Mouse (Mus musculus): ENCODE results near the gene Lbh. TPM values are rescaled to one million over a fixed set of nuclear protein-coding genes. Genes with fewer than 3 reads are reported as not detected.
A peak's percentile ranks its signal among the peaks of the same experiment; 100 is the strongest.

Gene Lbh
- polyA plus RNA-seq (2014; fragmentation: Nextera tagmentation; extraction: Ambion mirVana) = 6.4 and 6.8 TPM in 2 replicates

DNA sequence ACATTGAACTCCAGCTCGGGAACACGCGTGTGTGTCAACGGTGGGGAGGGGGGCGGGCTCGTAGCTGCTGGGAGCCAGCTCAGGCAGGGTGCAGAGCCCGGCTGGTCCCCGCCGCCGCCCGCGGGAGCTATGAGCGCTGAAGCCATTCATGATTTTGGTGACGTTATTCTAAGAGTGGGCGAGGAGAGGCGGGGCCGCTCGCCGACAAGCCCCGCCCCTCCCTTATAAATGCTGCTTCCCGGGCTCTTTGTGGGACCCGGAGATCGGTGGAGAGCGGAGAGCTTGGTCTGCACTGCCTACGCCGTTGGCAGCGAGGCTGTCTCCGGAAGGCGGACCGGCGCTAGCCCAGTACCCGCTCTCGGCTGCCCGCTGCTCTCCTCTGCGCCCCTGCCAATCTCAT lies at the start of gene Lbh:
TSS of gene Lbh (plus strand) at position 253 of the 400 bp plus-strand sequence.
- no peaks in the 10 kb centered on the region for H3K27me3 ChIP-seq (ENCODE audit: insufficient read depth, low read length)
- peaks cover 22% of the 10 kb centered on the region for H3K36me3 ChIP-seq (ENCODE audit: insufficient read depth)
- H3K4me1 ChIP-seq (ENCODE audit: insufficient read depth) = peaks cover 14% of the 10 kb centered on the region; the same call in 1 of the 2 replicates
- under 1% methylated on average over 35 of the region's 35 CpGs for WGBS
- TF ChIP-seq CTCF (IDR thresholded peaks at IDR 0.05; ENCODE audit: low read depth) = no peak
- ATAC-seq (ENCODE audit: insufficient read depth) (peak; percentile 91), DNase-seq (peak; percentile 96)
- peak within 1 kb of the TSS; percentile 86 for H3K27ac ChIP-seq (ENCODE audit: low read depth)
- peak within 1 kb of the TSS; percentile 55 for H3K4me3 ChIP-seq (ENCODE audit: low read depth, low read length)
- H3K9me3 ChIP-seq (ENCODE audit: low read depth, low read length) = no peaks in the 10 kb centered on the region
- peak within 1 kb of the TSS; percentile 75 for H3K9ac ChIP-seq
- H3K4me2 ChIP-seq = peak within 1 kb of the TSS; percentile 98

DNA sequence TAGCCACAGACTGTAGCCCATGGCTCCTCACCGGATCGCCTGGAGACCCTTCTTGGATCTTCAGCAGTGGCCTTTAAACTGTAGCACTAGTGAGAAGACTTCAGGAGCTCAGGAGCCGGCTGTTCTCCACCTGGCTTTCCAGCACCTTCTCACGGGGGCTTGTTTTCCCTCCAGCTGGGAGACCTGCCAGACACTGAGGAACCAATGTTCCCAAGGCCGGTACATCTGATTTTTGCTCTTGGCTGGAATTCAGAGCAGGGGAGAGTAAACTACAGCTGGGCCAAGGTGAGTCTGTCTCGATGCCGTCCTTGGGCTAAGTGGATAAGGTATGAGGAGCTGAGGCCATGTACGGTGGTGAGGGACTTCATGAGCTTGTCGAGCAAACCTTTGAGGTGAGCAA lies 39.1 kb upstream of the Lbh start:
- WGBS = 83% methylated on average over 9 of the region's 9 CpGs
- no peak for DNase-seq
- H3K4me1 ChIP-seq (ENCODE audit: insufficient read depth) = no peaks in the 10 kb centered on the region

DNA sequence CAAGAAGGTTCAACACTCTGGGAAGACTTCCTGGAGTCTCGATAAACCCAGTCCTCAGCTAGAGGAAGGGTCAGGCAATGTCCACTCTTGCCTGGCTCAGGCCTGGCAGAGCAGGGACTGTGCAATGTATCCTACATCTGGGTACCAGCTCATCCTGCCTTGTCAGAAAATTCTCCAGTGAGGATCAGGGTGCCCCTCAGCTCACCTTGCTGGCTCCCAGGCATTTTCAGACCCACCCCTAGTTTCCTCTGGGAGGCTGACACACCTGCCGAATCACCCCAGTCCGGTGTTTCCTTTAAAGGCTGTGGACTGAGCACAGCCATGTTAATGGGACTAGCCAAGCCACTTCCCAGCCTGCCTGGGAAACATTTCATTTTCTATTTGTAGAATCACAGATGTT lies 37.9 kb upstream of the Lbh start:
- no peak for TF ChIP-seq CTCF (IDR thresholded peaks at IDR 0.05; ENCODE audit: low read depth)
- Histone ChIP-seq H3K36me3 (ENCODE audit: insufficient read depth) (no peaks in the 10 kb centered on the region), H3K4me1 (ENCODE audit: insufficient read depth) (no peaks in the 10 kb centered on the region), H3K9ac (no peak overlapping the region), H3K27me3 (ENCODE audit: insufficient read depth, low read length) (no peaks in the 10 kb centered on the region), H3K4me3 (ENCODE audit: low read depth, low read length) (no peak overlapping the region), H3K4me2 (no peak overlapping the region), H3K9me3 (ENCODE audit: low read depth, low read length) (no peaks in the 10 kb centered on the region), H3K27ac (ENCODE audit: low read depth) (no peak overlapping the region)
- ATAC-seq (ENCODE audit: insufficient read depth) (no peak), DNase-seq (no peak)
- 65% methylated on average over 3 of the region's 3 CpGs for WGBS

More for the DNA sequence above, 39.1 kb upstream of the Lbh start:
- Histone ChIP-seq H3K27ac (ENCODE audit: low read depth) (no peak overlapping the region), H3K9me3 (ENCODE audit: low read depth, low read length) (no peaks in the 10 kb centered on the region), H3K4me3 (ENCODE audit: low read depth, low read length) (no peak overlapping the region), H3K27me3 (ENCODE audit: insufficient read depth, low read length) (no peaks in the 10 kb centered on the region), H3K9ac (no peak overlapping the region), H3K4me2 (no peak overlapping the region), H3K36me3 (ENCODE audit: insufficient read depth) (no peaks in the 10 kb centered on the region)
- no peak for ATAC-seq (ENCODE audit: insufficient read depth)
- TF ChIP-seq CTCF (IDR thresholded peaks at IDR 0.05; ENCODE audit: low read depth) = no peak

DNA sequence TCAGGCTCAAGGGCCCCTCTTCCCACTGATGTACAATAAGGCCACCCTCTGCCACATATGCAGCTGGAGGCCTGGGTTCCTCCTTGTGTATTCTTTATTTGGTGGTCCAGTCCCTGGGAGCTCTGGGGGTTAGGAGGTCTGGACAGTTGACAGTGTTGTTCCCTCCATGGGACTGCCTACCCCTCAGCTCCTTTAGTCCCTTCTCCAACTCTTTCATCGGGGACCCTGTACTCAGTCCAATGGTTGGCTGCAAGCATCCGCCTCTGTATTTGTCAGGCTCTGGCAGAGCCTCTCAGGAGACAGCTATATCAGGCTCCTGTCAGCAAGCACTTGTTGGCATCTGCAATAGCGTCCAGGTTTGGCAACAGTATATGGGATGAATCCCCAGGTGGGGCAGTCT lies 37.1 kb upstream of the Lbh start:
- H3K36me3 ChIP-seq (ENCODE audit: insufficient read depth) = no peaks in the 10 kb centered on the region
- no peaks in the 10 kb centered on the region for H3K27me3 ChIP-seq (ENCODE audit: insufficient read depth, low read length)
- no peak overlapping the region for H3K4me3 ChIP-seq (ENCODE audit: low read depth, low read length)
- no peaks in the 10 kb centered on the region for H3K4me1 ChIP-seq (ENCODE audit: insufficient read depth)
- no peak for ATAC-seq (ENCODE audit: insufficient read depth)
- no peak for TF ChIP-seq CTCF (IDR thresholded peaks at IDR 0.05; ENCODE audit: low read depth)
- H3K9me3 ChIP-seq (ENCODE audit: low read depth, low read length) = no peaks in the 10 kb centered on the region
- H3K9ac ChIP-seq = no peak overlapping the region
- H3K4me2 ChIP-seq = no peak overlapping the region
- 69% methylated on average over 3 of the region's 3 CpGs for WGBS
- H3K27ac ChIP-seq (ENCODE audit: low read depth) = no peak overlapping the region
- DNase-seq = no peak

DNA sequence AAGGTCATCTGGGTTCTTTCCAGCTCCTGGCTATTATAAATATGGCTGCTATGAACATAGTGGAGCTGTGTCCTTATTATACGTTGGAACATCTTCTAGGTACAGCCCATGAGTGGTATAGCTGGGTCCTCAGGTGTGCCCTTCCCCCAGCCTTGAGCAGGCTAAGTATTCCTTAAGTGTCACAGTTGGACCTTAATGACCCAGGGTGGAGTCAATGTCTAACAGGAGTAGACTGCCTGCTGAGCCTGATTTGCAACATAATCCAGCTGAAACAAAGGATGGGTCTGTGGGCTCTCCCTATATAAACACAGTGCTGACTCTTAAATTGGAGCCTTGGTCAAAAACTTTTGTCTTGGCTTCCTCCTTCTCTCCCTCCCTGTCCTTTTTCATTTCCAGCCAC lies 36.3 kb upstream of the Lbh start:
- H3K4me2 ChIP-seq = no peak overlapping the region
- no peak for TF ChIP-seq CTCF (IDR thresholded peaks at IDR 0.05; ENCODE audit: low read depth)
- H3K27me3 ChIP-seq (ENCODE audit: insufficient read depth, low read length) = no peaks in the 10 kb centered on the region
- H3K9me3 ChIP-seq (ENCODE audit: low read depth, low read length) = no peaks in the 10 kb centered on the region
- H3K4me3 ChIP-seq (ENCODE audit: low read depth, low read length) = no peak overlapping the region
- 44% methylated on average over 1 of the region's 1 CpGs for WGBS
- no peaks in the 10 kb centered on the region for H3K36me3 ChIP-seq (ENCODE audit: insufficient read depth)
- ATAC-seq (ENCODE audit: insufficient read depth) (no peak), DNase-seq (no peak)
- H3K27ac ChIP-seq (ENCODE audit: low read depth) = no peak overlapping the region
- H3K9ac ChIP-seq = no peak overlapping the region
- no peaks in the 10 kb centered on the region for H3K4me1 ChIP-seq (ENCODE audit: insufficient read depth)

DNA sequence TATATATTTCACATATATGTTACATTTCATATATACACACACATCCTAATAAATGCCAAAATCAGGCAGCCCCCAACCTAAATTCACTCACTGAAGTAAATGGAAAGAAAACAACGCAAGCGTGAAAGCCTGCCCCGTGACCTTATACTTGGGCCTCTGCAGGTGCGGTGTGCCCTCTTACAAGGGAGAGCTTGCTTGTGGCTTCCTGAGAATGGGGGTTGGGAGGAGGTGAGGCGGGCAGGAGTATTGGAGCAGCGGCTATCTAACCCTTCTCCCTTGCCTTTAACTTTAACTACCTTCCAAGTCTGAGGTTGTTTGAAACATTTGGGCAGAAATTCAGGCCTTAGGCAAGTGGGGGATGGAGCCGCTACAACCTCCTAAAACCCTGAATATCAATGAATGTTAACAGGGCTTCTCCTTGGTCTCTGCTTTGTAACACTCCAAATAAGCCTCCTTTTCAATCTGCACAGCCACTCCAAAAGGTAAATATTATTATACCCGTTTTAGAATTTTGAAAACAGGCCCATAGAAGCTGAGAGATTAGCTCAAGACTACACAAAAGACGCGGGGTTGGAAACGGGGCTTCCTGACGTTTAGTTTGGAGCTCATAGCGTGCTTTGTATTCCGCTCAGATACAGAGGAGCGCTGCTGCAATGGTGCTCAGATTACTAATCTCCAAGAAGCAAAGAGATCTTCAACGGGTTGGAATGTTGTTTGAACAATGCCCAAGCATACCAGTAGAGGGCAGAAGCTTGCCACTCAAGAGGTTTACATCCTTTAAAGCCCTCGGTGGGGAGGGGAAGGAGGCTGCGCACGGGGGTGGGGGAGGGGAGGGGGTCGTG lies 28.3 kb upstream of the Lbh start:
- WGBS = 19% methylated on average over 20 of the region's 20 CpGs
- Histone ChIP-seq H3K36me3 (ENCODE audit: insufficient read depth) (no peaks in the 10 kb centered on the region), H3K27ac (ENCODE audit: low read depth) (no peak overlapping the region), H3K27me3 (ENCODE audit: insufficient read depth, low read length) (no peaks in the 10 kb centered on the region), H3K9ac (no peak overlapping the region), H3K4me1 (ENCODE audit: insufficient read depth) (no peaks in the 10 kb centered on the region), H3K4me3 (ENCODE audit: low read depth, low read length) (no peak overlapping the region), H3K4me2 (peak overlapping the region; percentile 40), H3K9me3 (ENCODE audit: low read depth, low read length) (no peaks in the 10 kb centered on the region)
- ATAC-seq (ENCODE audit: insufficient read depth) (peak; percentile 76), DNase-seq (peak; percentile 92)
- peak; percentile 82 for TF ChIP-seq CTCF (IDR thresholded peaks at IDR 0.05; ENCODE audit: low read depth)

DNA sequence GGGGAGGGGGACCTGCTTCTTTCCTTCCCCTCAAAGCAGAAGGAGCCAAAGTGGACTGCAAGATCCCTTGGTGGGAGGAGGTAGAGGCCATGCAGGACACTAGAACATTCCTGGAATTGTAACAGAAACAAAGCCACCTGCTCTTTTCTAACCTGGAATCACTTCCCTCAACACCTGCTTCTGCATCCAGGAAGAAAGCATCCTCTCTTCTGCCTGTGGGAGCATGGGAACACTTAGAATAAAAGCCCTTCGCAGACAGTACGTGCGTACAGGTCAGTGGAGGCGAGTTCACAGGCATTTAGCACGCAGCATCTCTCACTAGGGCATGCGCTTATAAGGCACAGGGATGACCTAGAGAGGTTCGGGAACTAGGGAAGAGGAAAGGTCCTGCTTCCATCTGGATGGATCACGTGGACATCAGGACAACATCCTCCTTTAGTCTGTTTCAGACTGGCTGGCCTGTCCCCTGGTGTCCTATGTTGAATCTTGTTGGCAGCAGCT lies 27.7 kb upstream of the Lbh start:
- no peak for DNase-seq

More for the DNA sequence above, 27.7 kb upstream of the Lbh start:
- Histone ChIP-seq H3K27ac (ENCODE audit: low read depth) (no peak overlapping the region), H3K4me3 (ENCODE audit: low read depth, low read length) (no peak overlapping the region), H3K27me3 (ENCODE audit: insufficient read depth, low read length) (no peaks in the 10 kb centered on the region), H3K4me2 (peak overlapping the region; percentile 40; the same call in 1 of the 2 replicates), H3K9ac (no peak overlapping the region), H3K36me3 (ENCODE audit: insufficient read depth) (no peaks in the 10 kb centered on the region), H3K4me1 (ENCODE audit: insufficient read depth) (no peaks in the 10 kb centered on the region), H3K9me3 (ENCODE audit: low read depth, low read length) (no peaks in the 10 kb centered on the region)
- TF ChIP-seq CTCF (IDR thresholded peaks at IDR 0.05; ENCODE audit: low read depth) = no peak
- 49% methylated on average over 8 of the region's 8 CpGs for WGBS
- ATAC-seq (ENCODE audit: insufficient read depth) = peak; percentile 74

Measured in lung, embryonic 14.5 days (tissue).